Mouse (Mus musculus): ENCODE results near the gene Cpa4. TPM values are rescaled to one million over a fixed set of nuclear protein-coding genes. Genes with fewer than 3 reads are reported as not detected.

Cpa4 gene
- polyA plus RNA-seq, 1 experiment from 2014 or later = 0.05 TPM

GRCm38 (mm10) chr6:30556080-30556479 is 12.1 kb upstream of the Cpa4 start:
- WGBS = 12% methylated on average over 6 of the region's 9 CpGs
- no peak for TF ChIP-seq CTCF (IDR thresholded peaks at IDR 0.05; ENCODE audit: low read depth)
- ATAC-seq (replicated peaks; ENCODE audit: low FRiP score, low read depth) = no peak
- Histone ChIP-seq H3K36me3 (ENCODE audit: insufficient read depth, low read length) (no peaks in the 10 kb centered on the region), H3K9me3 (replicated peaks; ENCODE audit: low read length) (no peaks in the 10 kb centered on the region), H3K4me1 (replicated peaks; ENCODE audit: insufficient read depth, low read length) (0 out of 2 replicates have a peak, but pooled peaks cover 3% of the 10 kb centered on the region), H3K27me3 (ENCODE audit: insufficient read depth, low read length) (no peaks in the 10 kb centered on the region), H3K9ac (ENCODE audit: low read depth, low read length) (no peak overlapping the region), H3K27ac (no peak overlapping the region), H3K4me2 (ENCODE audit: low read length) (no peak overlapping the region), H3K4me3 (replicated peaks; ENCODE audit: low read depth, low read length) (no peak overlapping the region)
- DNase-seq (ENCODE audit: low spot score) = peak; percentile 23

GRCm38 (mm10) chr6:30559726-30560125 is 8.4 kb upstream of the Cpa4 start:
- H3K4me1 ChIP-seq (replicated peaks; ENCODE audit: insufficient read depth, low read length) = no peaks in the 10 kb centered on the region
- H3K4me2 ChIP-seq (ENCODE audit: low read length) = no peak overlapping the region
- ATAC-seq (replicated peaks; ENCODE audit: low FRiP score, low read depth) (no peak), DNase-seq (ENCODE audit: low spot score) (no peak)
- H3K9ac ChIP-seq (ENCODE audit: low read depth, low read length) = no peak overlapping the region
- no peak overlapping the region for H3K4me3 ChIP-seq (replicated peaks; ENCODE audit: low read depth, low read length)
- 64% methylated on average over 1 of the region's 1 CpGs for WGBS
- H3K27ac ChIP-seq = no peak overlapping the region
- TF ChIP-seq CTCF (IDR thresholded peaks at IDR 0.05; ENCODE audit: low read depth) = no peak
- H3K36me3 ChIP-seq (ENCODE audit: insufficient read depth, low read length) = no peaks in the 10 kb centered on the region
- H3K9me3 ChIP-seq (replicated peaks; ENCODE audit: low read length) = no peaks in the 10 kb centered on the region
- H3K27me3 ChIP-seq (ENCODE audit: insufficient read depth, low read length) = no peaks in the 10 kb centered on the region

GRCm38 (mm10) chr6:30562132-30562531 is 6.0 kb upstream of the Cpa4 start:
- H3K9ac ChIP-seq (ENCODE audit: low read depth, low read length) = no peak overlapping the region
- TF ChIP-seq CTCF (IDR thresholded peaks at IDR 0.05; ENCODE audit: low read depth) = no peak
- H3K4me1 ChIP-seq (replicated peaks; ENCODE audit: insufficient read depth, low read length) = no peaks in the 10 kb centered on the region
- DNase-seq (ENCODE audit: low spot score) (no peak), ATAC-seq (replicated peaks; ENCODE audit: low FRiP score, low read depth) (no peak)
- H3K36me3 ChIP-seq (ENCODE audit: insufficient read depth, low read length) = no peaks in the 10 kb centered on the region
- H3K9me3 ChIP-seq (replicated peaks; ENCODE audit: low read length) = no peaks in the 10 kb centered on the region
- no peaks in the 10 kb centered on the region for H3K27me3 ChIP-seq (ENCODE audit: insufficient read depth, low read length)
- WGBS = 74% methylated on average over 4 of the region's 4 CpGs
- no peak overlapping the region for H3K27ac ChIP-seq
- no peak overlapping the region for H3K4me3 ChIP-seq (replicated peaks; ENCODE audit: low read depth, low read length)
- no peak overlapping the region for H3K4me2 ChIP-seq (ENCODE audit: low read length)

GRCm38 (mm10) chr6:30563575-30563974 is 4.6 kb upstream of the Cpa4 start:
- 60% methylated on average over 6 of the region's 6 CpGs for WGBS
- Histone ChIP-seq H3K27ac (no peak overlapping the region), H3K4me3 (replicated peaks; ENCODE audit: low read depth, low read length) (no peak overlapping the region), H3K4me2 (ENCODE audit: low read length) (no peak overlapping the region), H3K36me3 (ENCODE audit: insufficient read depth, low read length) (no peaks in the 10 kb centered on the region), H3K9ac (ENCODE audit: low read depth, low read length) (no peak overlapping the region), H3K9me3 (replicated peaks; ENCODE audit: low read length) (no peaks in the 10 kb centered on the region), H3K4me1 (replicated peaks; ENCODE audit: insufficient read depth, low read length) (no peaks in the 10 kb centered on the region), H3K27me3 (ENCODE audit: insufficient read depth, low read length) (no peaks in the 10 kb centered on the region)
- ATAC-seq (replicated peaks; ENCODE audit: low FRiP score, low read depth) = no peak
- DNase-seq (ENCODE audit: low spot score) = no peak
- TF ChIP-seq CTCF (IDR thresholded peaks at IDR 0.05; ENCODE audit: low read depth) = no peak

- no peak for ATAC-seq (replicated peaks; ENCODE audit: low FRiP score, low read depth)
- no peak for DNase-seq (ENCODE audit: low spot score)
- H3K4me2 ChIP-seq (ENCODE audit: low read length) = no peak overlapping the region
- no peaks in the 10 kb centered on the region for H3K9me3 ChIP-seq (replicated peaks; ENCODE audit: low read length)
- no peak for TF ChIP-seq CTCF (IDR thresholded peaks at IDR 0.05; ENCODE audit: low read depth)
- H3K27ac ChIP-seq = no peak overlapping the region
- H3K4me1 ChIP-seq (replicated peaks; ENCODE audit: insufficient read depth, low read length) = no peaks in the 10 kb centered on the region
- H3K4me3 ChIP-seq (replicated peaks; ENCODE audit: low read depth, low read length) = no peak overlapping the region
- WGBS = 91% methylated on average over 6 of the region's 6 CpGs
- no peak overlapping the region for H3K9ac ChIP-seq (ENCODE audit: low read depth, low read length)
- H3K27me3 ChIP-seq (ENCODE audit: insufficient read depth, low read length) = no peaks in the 10 kb centered on the region
- H3K36me3 ChIP-seq (ENCODE audit: insufficient read depth, low read length) = no peaks in the 10 kb centered on the region
These were observed 4.1 kb upstream of the Cpa4 start for GRCm38 (mm10) chr6:30564051-30564450.

GRCm38 (mm10) chr6:30569331-30569730 is 1.2 kb downstream of the Cpa4 start:
- Histone ChIP-seq H3K4me2 (ENCODE audit: low read length) (no peak overlapping the region), H3K4me3 (replicated peaks; ENCODE audit: low read depth, low read length) (no peak overlapping the region), H3K36me3 (ENCODE audit: insufficient read depth, low read length) (no peaks in the 10 kb centered on the region), H3K9ac (ENCODE audit: low read depth, low read length) (no peak overlapping the region), H3K27me3 (ENCODE audit: insufficient read depth, low read length) (no peaks in the 10 kb centered on the region), H3K9me3 (replicated peaks; ENCODE audit: low read length) (no peaks in the 10 kb centered on the region), H3K4me1 (replicated peaks; ENCODE audit: insufficient read depth, low read length) (no peaks in the 10 kb centered on the region), H3K27ac (no peak overlapping the region)
- 83% methylated on average over 10 of the region's 10 CpGs for WGBS
- ATAC-seq (replicated peaks; ENCODE audit: low FRiP score, low read depth) (no peak), DNase-seq (ENCODE audit: low spot score) (no peak)
- no peak for TF ChIP-seq CTCF (IDR thresholded peaks at IDR 0.05; ENCODE audit: low read depth)

GRCm38 (mm10) chr6:30570012-30570411 is 1.8 kb downstream of the Cpa4 start:
- Histone ChIP-seq H3K27me3 (ENCODE audit: insufficient read depth, low read length) (no peaks in the 10 kb centered on the region), H3K9ac (ENCODE audit: low read depth, low read length) (no peak overlapping the region), H3K4me1 (replicated peaks; ENCODE audit: insufficient read depth, low read length) (no peaks in the 10 kb centered on the region), H3K4me3 (replicated peaks; ENCODE audit: low read depth, low read length) (no peak overlapping the region), H3K36me3 (ENCODE audit: insufficient read depth, low read length) (no peaks in the 10 kb centered on the region), H3K4me2 (ENCODE audit: low read length) (no peak overlapping the region), H3K27ac (no peak overlapping the region), H3K9me3 (replicated peaks; ENCODE audit: low read length) (no peaks in the 10 kb centered on the region)
- TF ChIP-seq CTCF (IDR thresholded peaks at IDR 0.05; ENCODE audit: low read depth) = no peak
- DNase-seq (ENCODE audit: low spot score) (no peak), ATAC-seq (replicated peaks; ENCODE audit: low FRiP score, low read depth) (no peak)
- 92% methylated on average over 5 of the region's 5 CpGs for WGBS

Measured in kidney, postnatal 0 days (tissue).